In the genomic region with DNA sequence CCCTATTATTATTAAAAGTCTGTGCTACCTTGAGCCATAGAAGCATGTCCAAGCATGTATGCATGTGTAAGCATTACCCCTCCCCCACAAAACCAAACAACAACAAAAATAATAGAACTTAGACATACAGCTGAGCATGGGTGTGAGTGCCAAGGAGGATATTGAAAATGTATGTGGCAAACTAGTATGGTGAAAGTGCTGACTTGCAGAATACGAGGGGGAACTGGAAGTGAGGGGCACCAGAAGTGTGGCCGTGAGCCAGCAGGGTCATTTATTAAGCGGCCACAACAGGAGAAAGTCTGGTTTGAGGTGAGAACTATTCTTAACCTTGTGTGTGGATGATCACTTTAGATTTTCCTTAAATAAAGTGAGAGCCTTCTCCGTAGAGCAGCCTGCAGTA, we compare ENCODE assay signal across 13 mouse cellular contexts.
"Had no signal": no experiment of that assay in that cellular context is flagged by ENCODE, and none has a peak within 500 bp of the region (broad histone marks: within the 10 kb centered on the region; RNA-seq: fewer than 3 reads in every experiment).

No protein-coding gene starts in this region.

- H3K27me3 ChIP-seq: liver, embryonic 13.5 days; lung, embryonic 15.5 days; midbrain, embryonic 12.5 days had no signal

- H3K9me3 ChIP-seq: liver, embryonic 13.5 days; lung, embryonic 15.5 days; midbrain, embryonic 12.5 days had no signal

- DNase-seq: kidney, adult 9 months; liver; liver, embryonic 13.5 days; liver, postnatal 0 days; lung, postnatal 14 days; thymus, postnatal 4 days had no signal

- H3K9ac ChIP-seq: liver, embryonic 13.5 days; liver, postnatal 0 days; lung, embryonic 15.5 days; midbrain, embryonic 12.5 days had no signal

- H3K36me3 ChIP-seq: liver, embryonic 13.5 days; lung, embryonic 15.5 days; midbrain, embryonic 12.5 days had no signal

- ATAC-seq: liver, postnatal 0 days; midbrain, embryonic 16.5 days had no signal

- H3K4me2 ChIP-seq: liver, embryonic 13.5 days; lung, embryonic 15.5 days; midbrain, embryonic 12.5 days had no signal

- H3K4me3 ChIP-seq: left cerebral cortex, adult 2 months; liver, embryonic 13.5 days; lung, embryonic 15.5 days; midbrain, embryonic 12.5 days had no signal

- H3K27ac ChIP-seq: kidney, postnatal 0 days; left cerebral cortex, adult 2 months; liver, embryonic 13.5 days; lung, embryonic 15.5 days; macrophage; stomach, postnatal 0 days had no signal
